Mouse (Mus musculus) adrenal gland, adult 8-10 months (tissue): ENCODE measurements around the gene Oas1f. TPM values are rescaled to one million over a fixed set of nuclear protein-coding genes. Genes with fewer than 3 reads are reported as not detected.
"Not testable (repeated sequence)": the region's sequence is repeated elsewhere in the genome, so short reads cannot be mapped to it uniquely, and the experiment has no call there.

Experiments used
- DNase-seq: peaks from one replicate; pipeline ENCODE4 v3.0.0; 2022
- total RNA-seq, 4 experiments: library from RNA; stranded (reverse); gene quantifications; 2 replicates each; pipeline ENCODE4 v1.2.4; 2022

The Oas1f gene
- total RNA-seq = not detected

DNA sequence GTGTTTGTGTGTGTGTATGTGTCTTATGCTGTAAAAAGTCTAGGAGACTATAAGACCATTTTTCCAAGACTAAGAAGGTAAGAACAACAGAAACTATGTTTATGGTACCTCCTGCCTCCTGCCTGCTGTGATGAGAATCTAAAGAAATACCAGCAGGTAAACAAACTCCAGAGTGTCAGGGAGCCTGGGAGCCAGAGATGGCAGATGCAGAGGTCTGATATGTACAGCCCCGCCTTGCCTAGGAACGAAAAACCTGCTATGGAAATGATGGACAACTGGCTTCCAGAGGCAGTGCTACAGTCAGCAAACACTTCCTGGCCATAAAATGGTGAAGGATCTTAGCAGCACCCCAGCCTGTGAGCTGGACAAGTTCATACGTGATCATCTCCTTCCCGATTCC, at the start of gene Oas1f:
TSS of gene Oas1f (plus strand) at position 301 of the 400 bp plus-strand sequence.
- no peak for DNase-seq

DNA sequence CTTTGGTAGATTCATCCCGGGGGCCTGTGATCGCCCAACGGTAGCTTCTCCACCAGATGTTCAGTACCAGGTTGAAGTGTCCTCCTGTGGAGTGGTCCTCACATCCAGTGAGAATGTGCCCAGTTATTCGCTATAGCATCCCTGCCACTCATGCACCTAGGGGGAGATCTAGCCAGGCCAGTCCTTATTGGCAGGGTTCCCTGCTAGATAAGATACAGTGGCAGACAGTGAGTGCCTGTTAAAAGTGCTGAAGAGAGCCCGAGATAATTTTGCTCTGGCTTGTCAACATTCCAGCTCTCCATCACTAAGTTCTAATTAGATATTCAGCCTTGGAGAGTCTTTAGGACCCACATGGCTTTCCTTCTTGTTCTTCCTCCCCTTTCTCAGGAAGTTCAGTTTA, 49.0 kb upstream of the Oas1f start:
- DNase-seq = not testable (repeated sequence)

DNA sequence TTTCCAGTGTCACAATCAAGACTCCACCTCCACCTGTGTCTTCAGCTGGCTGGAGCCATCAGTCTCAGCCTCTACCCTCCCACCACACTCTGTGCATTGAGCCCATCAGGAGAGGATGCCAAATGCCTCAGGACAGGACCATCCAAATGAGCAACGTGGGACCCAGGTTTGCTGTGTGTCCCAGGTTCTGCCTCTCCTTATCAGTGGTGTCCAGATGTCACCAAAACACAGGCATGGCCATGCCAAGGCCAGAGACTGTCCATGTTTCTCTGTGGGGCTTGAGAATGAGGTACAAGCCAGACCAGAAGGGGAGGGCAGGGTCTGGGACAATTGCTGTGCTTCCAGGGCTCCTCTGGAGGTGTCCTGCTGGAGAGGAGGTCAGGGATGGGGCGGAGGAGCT, 48.2 kb upstream of the Oas1f start:
- not testable (repeated sequence) for DNase-seq

DNA sequence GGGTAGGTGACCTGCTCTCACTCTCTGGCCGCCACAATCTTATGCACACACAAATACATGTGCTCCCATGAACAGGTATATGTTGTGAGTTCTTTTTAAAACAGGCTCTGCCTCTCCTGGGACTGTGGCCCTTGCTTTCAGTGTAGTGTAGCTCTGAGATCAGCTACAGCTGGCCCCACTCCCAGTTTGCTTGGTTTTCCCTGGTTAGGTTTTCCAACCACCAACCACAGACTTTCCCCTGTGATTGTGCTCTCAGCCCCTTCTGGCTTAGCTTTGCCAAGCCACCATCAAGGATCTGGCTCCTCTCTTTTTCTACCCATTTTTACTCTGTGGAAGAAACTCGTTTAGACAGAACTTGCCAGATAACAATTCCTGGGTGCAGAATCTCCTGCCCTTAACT, 43.6 kb upstream of the Oas1f start:
- DNase-seq = no peak

DNA sequence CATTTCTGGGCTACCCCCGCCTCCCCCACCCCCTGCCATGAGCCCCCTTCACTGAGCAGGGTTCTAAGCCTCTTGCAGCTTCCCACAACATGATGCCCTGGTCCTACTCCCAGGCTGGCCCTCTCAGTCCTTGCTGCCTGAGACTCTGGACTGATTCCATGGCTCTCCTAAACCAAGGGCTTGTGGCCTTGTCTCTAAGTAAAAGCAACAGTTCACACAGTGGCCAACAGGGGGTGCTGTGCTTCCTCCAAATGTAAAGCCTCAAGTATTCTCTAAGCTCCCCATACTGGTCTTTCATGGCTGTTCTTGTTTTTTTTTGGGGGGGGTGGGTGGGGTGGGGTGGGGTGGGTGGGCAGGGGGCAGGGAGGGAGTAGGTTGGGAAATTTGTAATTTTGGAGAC, 40.7 kb upstream of the Oas1f start:
- DNase-seq = no peak

DNA sequence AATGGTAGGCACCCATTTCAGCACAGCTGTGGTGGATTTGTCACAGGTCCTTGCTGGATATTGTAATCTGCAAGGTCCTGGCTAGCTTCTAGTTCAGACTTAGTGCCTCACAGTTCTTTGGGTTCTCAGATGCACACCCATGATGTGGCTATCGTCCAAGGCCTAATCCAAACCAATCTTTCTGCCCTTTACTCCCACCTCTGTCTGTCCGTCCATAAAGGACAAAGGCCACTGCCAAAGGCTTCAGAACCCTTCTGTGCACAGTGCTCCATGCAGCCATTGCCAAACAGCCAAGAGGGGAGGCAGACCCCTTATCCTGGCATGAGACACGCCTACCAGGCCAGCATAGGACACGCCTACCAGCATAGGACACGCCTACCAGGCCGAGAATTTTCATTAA, 38.0 kb upstream of the Oas1f start:
- DNase-seq = no peak

DNA sequence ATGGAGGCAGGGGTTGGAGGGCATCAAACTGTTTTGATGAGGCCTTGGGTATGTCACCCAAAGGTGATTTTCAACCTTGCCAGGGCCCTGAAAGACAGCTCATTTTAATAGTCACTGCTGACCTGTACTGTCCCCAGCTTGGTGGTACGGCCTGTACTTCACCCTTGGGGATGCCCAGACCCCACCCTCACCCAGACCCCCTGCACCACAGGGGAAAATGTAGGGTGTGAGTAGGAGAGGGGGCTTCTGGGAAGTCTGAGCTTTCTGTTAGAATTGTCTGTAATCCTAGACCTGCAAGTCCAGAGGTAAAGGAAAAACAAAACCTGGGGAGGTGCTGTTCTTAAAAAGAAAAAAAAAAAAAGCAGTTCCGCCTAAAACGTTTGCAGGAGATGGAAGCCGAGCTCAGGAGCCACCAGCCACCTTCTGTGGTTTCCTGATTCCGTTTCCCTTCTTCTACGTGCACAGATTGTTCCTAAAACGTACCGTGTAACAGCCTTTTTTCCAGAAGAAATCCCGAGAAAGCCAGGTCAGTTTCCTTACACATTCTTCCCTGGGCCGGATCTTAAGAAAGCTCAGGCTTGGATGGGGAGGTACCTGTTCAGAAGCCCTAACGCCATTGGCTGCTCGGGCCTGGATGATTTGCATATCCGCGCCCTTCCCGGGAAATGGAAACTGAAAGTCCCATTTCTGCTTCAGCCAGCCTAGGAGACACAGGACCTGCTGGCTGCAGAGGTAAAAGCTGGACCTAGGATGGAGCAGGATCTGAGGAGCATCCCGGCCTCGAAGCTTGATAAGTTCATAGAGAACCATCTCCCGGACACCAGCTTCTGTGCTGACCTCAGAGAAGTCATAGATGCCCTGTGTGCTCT, 35.0 kb upstream of the Oas1f start, which contains the start of gene Oas1c:
TSS of gene Oas1c (minus strand) at position 564 of the 869 bp plus-strand sequence.
- DNase-seq = peak; percentile 88

DNA sequence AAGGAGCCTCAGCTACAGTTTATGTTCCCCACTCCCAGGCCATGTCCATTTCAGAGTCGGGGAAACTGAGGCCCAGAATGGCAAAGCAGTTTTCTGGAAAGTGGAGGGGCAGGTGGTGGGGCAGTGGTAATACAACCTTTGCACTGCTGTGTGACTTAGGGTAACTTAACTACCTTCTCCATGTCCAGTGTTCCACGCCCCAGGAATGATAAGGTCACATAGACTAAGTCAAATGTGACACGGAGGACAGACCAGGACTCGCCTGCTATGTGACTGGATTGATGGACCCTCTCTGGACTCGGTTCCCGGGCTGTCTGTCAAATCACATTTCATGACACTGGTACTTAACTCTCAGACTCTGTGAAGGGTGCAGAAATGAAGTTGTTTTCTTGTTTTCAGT, 34.1 kb upstream of the Oas1f start:
- DNase-seq = no peak

DNA sequence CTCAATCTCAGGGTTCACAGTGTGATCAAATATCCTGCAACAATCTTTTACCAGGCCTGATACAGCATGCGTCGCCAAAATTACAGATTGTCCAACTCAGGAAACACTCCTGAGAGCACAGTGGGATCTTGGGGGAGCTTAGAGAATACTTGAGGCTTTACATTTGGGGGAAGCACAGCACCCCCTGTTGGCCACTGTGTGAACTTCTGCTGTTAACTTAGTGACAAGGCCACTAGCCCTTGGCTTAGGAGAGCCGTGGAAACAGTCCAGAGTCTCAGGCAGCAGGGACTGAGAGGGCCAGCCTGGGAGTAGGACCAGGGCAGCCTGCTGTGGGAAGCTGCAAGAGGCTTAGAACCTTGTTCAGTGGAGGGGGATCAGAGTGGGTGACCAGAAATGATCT, 31.2 kb upstream of the Oas1f start:
- DNase-seq = no peak

DNA sequence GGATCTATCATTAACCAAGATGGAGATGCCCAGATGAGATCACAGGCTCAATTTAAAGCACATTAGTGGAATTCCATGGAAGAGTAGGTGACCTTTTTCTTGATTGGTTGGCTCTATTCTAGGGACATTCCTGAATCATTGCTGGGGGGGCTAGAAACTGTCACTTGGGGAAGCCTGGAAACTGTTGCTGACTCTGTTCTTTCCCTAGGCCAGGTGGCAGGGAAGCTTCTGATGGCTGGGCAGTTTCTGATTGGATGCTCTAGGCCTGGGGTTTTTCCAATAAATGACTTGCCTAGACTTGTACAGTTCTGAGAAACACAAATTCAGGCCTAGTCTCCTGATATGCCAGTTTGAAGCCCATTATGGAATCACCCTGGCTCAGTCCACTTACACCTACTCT, 28.2 kb upstream of the Oas1f start:
- DNase-seq = no peak

DNA sequence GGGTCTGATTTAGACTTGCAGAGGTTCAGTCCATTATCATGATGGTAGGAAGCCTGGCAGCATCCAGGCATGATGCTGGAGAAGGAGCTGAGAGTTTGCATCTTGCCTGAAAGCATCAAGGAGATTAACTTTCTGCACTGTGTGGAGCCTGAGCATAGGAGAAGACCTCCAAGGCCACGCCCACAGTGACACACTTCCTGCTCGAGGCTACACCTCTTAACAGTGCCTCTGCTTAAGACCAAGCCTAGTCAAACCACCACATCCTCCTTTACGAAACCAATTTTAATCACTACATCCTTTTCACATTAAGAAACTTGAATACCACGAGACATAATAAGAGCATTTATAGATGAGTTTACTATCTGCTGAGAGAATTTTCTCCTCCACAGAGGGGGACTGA, 16.1 kb upstream of the Oas1f start:
- no peak for DNase-seq

DNA sequence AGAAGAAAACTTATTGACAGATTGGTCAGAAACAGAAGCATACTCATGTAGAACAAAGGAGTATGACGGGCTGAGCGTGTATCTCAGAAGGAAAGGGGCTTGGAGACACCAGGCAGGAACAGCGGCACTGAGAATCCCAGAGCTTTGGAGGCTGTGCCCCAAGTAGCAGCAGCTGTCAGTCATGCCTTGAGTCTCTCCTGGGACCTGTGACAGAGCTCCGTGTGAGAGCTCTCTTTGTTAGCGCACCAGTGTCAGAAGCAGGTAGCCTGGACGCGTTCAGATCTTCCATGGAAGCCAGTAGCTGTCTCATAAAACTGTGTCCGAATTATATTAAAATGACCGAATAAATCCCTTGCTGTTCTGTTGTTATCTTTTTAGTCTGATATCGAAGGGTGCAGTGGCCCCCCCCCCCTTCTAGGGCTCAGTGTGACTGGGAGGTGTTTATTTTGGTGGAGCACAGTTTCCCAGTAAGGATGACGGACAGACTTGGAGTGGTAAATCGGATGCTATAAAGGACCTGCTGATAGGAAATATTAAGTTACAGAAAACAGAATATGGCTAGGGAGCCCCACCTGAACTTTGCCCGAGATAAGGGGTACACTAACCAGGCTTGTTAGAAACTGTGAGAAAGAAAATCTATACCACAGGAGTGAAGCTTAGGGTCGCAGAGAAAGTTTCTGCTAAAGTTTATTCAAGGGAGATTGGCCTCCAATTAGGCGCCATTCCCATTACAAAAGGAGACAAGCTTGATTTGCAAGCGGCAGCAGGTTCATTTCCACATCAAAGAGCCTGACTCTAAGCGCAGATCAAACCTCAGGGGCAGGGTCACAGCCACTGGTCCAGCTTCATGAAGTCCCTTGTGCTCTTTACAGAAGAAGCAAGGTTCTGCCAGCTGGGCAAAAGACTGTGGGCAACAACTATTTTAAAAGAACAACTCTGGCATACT, 13.6 kb upstream of the Oas1f start:
- DNase-seq = no peak

DNA sequence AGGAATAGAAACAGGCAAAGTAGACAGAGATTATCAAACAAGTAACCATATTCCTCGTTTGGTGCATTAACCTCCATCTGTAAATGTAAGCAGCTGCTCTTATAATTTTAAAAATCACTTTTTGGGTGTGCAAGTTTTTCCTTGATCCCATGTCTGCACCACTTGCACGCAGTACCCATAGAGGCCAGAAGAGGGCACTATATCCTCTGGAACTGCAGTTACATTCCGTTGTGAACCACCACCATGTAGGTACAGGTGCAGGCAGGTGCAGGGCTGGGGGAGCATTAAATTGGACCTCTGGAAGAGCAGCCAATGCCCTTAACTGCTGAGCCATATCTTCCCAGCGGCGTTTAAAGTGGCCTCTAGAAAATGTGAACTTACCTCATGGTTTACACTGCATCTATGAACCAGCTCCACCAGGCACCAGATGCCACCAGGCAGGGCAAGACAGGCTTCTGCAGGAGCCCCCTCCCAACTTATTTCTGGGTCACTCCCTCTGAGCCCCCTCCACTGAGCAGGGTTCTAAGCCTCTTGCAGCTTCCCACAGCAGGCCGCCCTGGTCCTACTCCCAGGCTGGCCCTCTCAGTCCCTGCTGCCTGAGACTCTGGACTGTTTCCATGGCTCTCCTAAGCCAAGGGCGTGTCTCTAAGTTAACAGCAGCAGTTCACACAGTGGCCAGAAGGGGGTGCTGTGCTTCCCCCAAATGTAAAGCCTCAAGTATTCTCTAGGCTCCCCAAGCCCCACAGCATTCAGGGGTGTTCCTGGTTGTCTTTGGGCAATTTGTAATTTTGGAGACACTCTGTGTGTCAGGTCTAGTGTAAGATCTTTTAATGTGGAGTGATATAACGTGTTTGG, 10.2 kb upstream of the Oas1f start:
- no peak for DNase-seq

DNA sequence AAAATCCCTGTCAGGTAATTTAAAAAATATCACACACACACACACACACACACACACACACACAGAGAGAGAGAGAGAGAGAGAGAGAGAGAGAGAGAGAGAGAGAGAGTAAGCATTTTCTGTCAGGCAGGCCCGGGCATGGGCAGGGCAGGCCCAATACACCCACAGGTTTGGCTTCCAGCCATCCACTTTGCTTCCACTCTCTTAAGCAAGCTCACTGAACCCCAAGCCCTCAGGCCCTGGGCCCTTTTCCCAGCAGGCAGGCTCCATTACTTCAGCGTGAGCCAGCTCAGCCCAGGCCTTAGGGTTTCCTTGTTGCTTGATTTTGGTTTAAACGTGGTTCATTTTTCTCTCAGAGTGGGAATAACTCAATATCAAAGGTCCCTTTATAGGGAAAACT, 2.5 kb upstream of the Oas1f start:
- DNase-seq = no peak

DNA sequence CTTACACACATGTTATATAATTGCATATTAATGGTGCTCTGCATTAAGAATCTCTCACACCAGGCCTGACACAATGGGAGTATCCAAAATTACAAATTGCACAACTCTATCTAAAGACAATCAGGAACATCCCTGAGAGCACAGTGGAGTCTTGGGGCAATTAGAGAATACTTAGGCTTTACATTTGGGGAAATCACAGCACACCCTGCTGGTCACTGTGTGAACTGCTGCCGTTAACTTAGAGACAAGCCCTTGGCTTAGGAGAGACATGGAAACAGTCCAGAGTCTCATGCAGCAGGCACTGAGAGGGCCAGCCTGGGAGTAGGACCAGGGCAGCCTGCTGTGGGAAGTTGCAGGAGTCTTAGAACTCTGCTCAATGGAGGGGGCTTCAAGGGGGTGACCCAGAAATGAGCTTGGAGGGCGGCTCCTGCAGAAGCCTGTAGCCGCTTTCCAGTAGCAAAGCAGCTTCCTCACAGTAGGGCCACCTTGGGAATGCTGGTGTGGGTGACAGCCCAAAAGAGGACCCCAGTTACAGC, 2.5 kb downstream of the Oas1f start:
- no peak for DNase-seq

DNA sequence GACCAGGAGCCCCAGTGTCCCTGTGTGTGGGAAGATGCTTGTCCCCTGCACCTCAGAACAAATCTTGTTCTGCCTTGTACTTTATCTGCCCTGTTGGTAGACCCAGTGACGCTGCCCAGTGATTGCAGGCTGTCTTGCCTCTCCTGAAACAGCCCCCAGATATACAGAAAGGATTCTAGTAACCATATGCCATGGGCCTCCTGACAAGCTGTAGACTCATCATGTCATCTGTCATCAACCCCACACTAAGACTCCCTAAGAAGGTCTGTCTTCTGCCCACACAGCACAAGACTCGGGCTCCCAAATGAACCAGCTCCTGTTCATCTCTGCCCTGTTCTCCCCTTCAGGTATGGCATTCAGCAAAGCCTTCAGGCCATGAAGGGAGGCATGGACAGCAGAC, 12.1 kb downstream of the Oas1f start:
- no peak for DNase-seq

DNA sequence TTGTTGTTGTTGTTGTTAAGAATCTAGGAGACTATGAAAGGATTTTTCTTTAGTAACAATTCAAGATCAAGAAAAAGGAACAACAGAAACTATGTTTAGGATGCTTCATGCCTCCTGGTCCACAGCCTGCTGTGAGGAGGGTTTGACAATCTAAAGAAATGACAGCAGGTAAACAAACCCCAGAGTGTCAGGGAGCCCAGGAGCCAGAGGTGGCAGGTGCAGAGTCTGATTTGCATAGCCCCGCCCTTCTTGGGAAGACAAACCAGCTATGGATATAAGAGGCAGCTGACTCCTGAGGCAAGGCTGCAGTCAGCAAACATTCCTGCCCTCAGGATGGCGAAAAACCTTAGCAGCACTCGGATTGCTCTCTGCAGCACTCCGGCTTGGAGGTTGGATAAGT, 14.0 kb downstream of the Oas1f start, which contains the start of gene Oas1h:
TSS of gene Oas1h (plus strand) at position 301 of the 400 bp plus-strand sequence.
- no peak for DNase-seq

DNA sequence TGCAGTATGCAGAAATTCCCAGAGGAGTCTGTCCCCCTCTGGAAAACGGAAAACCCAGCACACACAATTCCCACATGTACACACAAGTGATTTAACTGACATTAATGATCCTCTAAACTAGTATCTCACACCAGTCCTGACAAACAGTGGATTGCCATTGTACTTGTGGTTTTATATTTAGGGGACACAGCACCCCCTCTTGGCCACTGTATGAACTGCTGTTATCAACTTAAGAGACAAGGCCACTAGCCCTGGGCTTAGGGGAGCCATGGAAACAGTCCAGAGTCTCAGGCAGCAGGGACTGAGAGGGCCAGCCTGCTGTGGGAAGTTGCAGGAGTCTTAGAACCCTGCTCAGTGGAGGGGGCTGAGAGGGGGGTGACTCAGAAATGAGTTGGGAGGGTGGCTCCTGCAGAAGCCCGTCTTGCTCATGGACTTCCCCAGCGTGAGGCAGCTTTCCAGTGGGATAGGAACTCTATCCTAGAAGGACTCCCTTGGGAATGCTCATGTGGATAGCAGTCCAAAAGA, 18.2 kb downstream of the Oas1f start:
- no peak for DNase-seq

DNA sequence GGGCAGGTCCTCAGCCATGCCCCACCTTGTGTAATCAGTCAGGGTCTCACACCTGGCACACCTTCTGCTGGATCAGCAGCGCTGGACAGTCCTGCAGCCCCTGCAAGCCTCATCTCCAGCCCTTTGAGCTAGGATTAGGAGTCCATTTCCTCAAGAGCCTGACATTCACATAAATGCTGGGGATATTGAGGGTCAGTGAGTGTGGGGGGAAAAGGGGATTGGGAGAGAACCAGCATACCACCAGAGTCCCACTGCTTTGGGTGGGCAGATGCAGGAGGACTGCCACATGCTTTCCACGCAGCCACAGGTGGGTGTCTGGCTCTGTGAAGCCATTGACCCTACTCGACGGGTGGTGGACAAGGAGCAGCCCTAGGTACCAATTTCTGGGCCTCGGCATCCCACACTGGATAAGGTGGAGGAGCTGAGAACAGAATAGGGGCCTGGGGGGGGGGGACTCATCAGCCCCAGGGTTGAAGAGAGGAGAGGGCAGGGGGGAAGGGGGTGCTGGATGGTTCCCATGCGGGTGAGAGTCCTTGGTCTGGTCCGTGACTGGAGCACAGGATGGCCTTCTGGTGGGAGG, 22.4 kb downstream of the Oas1f start:
- DNase-seq = no peak

DNA sequence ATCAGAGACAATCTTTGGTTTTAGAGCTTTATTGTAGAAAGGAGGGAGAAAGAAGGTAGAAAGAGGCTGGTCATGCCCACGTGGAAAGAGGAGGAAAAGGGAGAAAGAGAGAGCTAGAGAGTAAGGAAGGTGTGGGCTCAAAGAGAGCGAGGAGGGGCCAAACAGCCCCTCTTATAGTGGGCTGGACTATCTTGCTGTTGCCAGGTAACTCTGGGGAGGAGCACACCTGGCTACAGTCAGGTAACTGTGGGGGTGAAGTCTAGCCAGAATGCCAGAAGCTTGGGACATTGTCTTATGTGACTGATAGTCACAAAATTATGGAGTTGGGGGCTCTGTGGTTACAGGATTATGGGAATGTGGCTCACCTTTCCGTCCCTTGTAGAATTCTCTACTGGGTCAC, 22.9 kb downstream of the Oas1f start:
- DNase-seq = no peak

DNA sequence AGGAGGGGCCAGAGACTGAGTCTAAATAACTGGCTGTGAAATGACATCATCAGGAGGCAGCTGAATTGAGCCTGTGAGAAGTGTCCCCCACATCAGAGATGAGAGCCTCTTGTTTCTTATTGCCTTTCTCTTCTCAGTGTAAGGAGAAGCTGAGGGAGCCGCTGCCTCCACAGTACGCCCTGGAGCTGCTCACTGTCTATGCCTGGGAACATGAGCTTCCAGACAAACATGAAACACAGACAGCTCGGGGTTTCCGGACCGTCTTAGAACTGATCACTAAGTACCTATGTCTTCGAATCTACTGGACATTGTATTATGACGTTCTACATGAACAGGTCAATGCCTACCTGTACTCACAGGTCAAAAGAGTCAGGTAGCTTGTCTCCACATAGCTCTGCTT, 23.6 kb downstream of the Oas1f start:
- no peak for DNase-seq
